Mouse (Mus musculus): Measurements from ENCODE around the gene Rab7.
A peak's percentile ranks its signal among the peaks of the same experiment; 100 is the strongest.

Gene Rab7

DNA sequence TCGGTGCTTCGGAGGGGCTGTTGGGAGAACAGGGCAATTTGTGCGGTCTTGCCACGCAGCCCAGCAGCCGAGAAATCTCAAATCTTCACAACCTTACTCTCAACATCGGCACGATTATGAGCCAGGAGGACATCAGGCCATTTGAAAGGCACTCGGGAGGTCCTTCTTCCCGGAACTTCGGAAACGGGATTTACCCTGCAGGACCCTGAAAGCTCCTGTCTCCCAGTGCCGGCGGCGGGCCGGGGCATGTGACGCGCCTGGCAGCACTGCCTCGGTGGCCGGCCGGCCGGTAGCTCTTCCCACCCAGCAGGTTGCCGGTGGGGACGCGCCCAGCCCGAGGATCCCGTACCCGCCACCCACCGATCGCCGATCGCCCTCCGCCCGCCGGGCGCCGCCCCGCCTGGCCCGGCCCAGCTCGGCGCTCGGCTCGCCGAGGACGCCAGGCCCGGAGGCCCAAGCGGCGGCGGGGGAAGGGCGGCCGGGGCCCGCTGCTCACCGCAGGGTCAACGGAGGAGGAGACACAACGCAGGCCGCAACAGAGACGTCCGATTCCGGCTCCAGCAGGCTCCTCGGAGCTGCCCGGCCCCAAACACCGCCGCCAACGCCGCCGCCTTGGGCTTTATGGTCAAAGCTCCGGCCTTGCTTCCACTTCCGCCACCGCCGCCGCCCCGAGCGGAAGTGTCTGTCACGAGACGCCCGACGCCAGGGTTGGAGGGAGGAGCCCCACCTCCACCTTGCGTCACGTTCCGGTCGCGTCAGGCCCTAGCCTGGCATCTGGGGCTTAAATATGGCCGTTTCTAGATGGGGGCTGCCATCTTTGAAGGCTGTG is at the start of gene Rab7:
Gene Rab7, minus strand, starts transcription at position 694 of the 829 bp plus-strand sequence.
- peak; percentile 92 for DNase-seq (ENCODE audit: low read depth, low spot score)

GRCm38 (mm10) chr6:88088971-88089370 is 43.9 kb upstream of the Rab7 start:
- DNase-seq (ENCODE audit: low read depth, low spot score): no peak

GRCm38 (mm10) chr6:88084278-88085151 is 39.4 kb upstream of the Rab7 start, which contains the start of gene Rpn1:
Rpn1 (plus strand) TSS chr6:88084482.
- DNase-seq (ENCODE audit: low read depth, low spot score): peak; percentile 92

DNA sequence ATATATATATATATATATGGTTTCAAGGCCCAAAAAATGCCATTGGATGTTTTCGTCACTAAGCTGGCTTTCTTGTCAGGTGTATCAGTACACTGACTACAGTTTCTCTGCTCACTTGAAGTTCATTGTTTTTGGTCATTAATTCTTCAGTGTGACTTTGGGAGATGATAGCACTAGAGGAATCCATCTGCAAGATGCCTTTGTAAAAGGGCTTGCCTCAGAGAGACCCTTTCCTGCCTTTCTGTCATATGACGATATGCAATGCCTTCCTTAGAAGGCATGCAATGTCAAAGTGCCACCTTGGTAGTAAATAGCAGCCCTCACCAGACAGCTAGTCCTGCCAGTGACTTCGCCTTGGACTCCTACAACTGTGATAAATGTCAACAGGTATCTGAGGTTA is 38.6 kb upstream of the Rab7 start:
- no peak for DNase-seq (ENCODE audit: low read depth, low spot score)

- DNase-seq (ENCODE audit: low read depth, low spot score): no peak
These were observed 38.0 kb upstream of the Rab7 start for GRCm38 (mm10) chr6:88083095-88083494.

DNA sequence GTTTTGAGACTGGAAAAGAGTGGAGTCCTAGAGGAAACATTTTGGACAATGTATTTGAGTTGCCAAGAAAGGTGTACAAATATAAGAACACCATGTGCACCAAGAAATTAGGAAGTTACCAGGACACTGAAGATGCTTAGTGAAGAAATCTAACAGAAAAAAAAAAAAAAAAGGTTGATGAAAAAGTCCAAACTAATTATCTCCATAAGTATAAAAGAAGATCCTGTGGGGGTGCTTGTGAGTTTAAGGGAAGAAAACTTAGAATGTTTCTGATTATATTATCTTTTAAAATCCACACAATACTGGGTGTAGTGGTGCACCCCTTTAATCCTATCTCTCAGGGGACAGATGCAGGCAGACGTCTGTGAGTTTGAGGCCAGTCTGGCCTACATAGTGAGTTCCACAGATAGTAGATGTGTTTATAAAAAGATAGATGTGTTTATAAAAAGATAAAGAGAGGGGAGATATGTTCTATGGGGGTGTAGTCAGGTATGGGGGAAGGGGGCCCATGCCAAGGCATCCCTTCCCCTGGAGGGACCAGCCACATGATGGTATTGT is 31.0 kb upstream of the Rab7 start:
- no peak for DNase-seq (ENCODE audit: low read depth, low spot score)

- DNase-seq (ENCODE audit: low read depth, low spot score): peak; percentile 93
These were observed 29.9 kb upstream of the Rab7 start for GRCm38 (mm10) chr6:88074752-88075554.

GRCm38 (mm10) chr6:88071216-88071615 is 26.1 kb upstream of the Rab7 start:
- DNase-seq (ENCODE audit: low read depth, low spot score): no peak

DNA sequence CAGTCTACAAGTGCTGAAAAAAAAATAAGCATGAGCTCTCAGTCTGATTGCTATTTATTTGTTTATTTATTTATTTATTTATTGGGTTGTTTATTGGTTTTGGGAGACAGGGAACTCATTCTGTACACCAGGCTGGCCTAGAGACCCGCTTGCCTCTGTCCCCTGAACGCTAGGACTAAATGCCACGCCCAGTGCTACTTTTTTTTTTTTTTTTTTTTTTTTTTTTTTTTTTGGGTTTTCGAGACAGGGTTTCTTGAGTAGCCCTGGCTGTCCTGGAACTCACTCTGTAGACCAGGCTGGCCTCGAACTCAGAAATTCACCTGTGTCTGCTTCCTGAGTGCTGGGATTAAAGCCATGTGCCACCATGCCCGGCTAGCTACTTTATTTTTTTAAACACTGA is 25.4 kb upstream of the Rab7 start:
- no peak for DNase-seq (ENCODE audit: low read depth, low spot score)

DNA sequence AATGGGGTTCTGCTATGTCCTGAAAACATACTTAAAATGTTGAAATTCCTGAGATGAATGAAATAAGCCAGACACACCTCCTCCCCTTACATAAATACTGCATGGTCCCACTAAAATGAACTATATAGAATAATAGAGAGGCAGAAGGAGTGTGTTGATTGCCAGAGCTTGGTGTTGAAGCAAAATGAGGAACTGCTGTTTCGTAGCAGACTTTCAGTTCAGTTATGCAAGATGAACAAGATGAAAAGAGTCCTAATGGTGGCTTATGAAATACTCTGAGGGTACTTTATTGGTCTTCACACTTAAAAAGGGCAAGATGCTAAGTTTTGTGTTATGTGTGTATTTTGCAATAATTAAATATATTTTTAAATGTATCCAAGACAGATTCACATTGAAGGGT is 23.7 kb upstream of the Rab7 start:
- no peak for DNase-seq (ENCODE audit: low read depth, low spot score)

GRCm38 (mm10) chr6:88067722-88068121 is 22.7 kb upstream of the Rab7 start:
- DNase-seq (ENCODE audit: low read depth, low spot score): no peak

DNA sequence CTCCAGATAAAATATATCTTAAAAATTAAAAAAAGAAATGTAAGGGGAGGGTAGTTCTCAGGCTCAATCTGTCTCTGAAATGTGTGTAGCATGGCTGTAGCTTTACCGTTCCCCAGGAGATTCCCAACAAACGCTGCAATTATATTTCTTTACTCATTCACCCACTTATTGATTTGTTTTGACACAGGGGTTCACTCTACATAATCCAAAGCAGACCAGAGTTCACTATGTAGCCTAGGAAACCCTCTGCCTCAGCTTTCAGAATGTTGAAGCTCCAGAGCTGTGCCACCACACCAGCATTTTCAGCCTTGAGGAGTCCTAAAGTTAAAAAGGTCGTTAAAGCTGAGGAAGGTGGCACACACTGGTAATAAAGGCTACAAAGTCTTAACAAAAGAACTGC is 20.9 kb upstream of the Rab7 start:
- no peak for DNase-seq (ENCODE audit: low read depth, low spot score)

DNA sequence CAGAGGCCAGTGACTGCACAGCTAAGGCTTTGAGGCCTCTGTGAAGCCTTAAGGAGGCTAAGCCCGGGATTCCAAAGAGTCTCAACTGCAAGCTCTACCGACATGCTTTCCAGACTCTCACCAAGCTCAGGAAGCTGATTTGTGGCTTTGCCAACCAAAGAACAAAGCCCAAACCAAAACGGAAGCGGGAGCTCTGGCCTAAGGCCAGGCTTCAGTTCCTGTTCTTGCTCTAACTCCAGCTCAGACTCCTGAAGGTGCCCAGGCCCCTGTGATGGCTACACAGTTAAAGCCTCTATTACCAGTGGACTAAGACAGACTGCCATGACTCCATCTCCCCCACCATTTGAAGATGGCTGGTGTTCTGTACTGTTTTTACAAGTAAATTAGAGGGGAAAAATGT is 20.0 kb upstream of the Rab7 start:
- DNase-seq (ENCODE audit: low read depth, low spot score): no peak

- DNase-seq (ENCODE audit: low read depth, low spot score): no peak
These were observed 19.1 kb upstream of the Rab7 start for GRCm38 (mm10) chr6:88064072-88064642.

DNA sequence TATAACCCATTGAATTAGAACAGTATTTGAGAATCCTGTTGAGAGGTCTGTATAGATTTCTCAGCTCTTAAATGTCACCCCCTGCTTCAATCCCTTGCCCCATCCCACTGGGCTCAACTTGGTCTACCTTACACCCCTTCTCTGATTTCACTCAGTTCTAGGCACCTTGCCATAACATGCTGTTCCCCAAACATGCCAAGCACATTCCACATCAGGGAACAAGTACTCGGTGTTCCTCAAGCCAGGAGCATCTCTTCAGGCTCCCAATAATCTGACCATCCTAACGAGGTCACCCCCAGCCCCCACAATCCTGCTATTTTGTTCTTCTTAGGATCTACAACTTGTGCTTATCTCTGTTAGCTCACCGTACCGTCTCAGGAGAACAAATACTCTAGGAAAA is 17.3 kb upstream of the Rab7 start:
- no peak for DNase-seq (ENCODE audit: low read depth, low spot score)

DNA sequence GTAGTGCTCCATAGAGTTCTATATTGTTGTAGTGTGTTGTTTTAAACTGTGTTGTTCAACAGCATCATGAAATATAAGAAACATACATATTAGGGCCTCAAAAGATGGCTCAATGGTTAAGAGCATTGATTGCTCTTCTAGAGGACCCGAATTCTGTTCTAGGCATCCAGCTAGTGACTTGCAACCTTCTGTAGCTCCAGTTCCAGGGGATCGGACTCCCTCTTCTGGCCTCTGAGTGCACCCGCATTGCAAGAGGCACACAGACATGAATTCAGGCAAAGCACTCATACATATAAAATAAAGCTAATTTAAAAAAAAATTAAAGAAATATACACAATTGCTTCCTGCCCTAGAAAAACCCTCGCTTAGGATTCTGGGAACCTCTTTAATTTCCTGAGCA is 16.3 kb upstream of the Rab7 start:
- no peak for DNase-seq (ENCODE audit: low read depth, low spot score)

- DNase-seq (ENCODE audit: low read depth, low spot score): no peak
These were observed 15.5 kb upstream of the Rab7 start for GRCm38 (mm10) chr6:88060602-88061001.

DNA sequence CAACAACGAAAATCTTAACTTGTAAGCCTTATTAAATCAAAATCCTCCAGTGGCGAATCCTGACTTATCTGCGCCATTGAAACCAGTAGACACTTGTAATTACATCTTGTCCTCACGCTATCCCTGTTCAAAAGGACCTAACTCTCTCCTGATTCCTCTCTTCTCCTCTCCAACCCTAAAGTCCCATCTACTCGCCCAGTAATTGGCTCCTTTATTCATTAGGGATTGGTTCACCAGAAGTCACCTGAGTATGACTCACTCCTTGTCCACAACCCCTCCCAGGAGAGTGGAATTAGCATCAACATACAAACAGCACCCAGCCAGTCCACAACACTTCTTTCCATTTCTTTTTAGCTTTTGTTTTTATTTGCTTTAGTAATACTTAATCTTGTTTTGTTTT is 14.8 kb upstream of the Rab7 start:
- DNase-seq (ENCODE audit: low read depth, low spot score): no peak

DNA sequence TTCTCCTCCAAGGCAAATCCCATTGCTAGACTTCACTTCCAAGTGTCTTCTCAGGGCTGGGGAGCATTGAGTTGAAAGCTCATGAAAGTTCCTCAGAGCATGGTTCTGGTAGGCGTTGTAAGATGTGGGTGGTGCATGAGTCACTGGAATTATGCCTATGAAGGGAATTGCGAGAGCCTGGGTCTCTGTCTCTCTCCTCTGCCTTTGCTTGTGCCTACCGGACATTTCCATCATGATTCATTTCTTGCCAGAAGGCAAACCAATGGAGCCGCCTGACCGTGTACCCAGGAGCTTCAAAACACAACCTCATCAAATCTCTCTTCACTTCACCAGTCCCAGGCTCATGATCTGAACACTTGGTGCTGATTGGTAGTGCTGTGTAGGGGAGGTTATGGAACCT is 11.8 kb upstream of the Rab7 start:
- DNase-seq (ENCODE audit: low read depth, low spot score): no peak

GRCm38 (mm10) chr6:88055663-88056062 is 10.6 kb upstream of the Rab7 start:
- DNase-seq (ENCODE audit: low read depth, low spot score): no peak

Data from embryo, embryonic 11.5 days (tissue).